Comparison of ENCODE assay signal across 12 mouse cellular contexts in the genomic region with DNA sequence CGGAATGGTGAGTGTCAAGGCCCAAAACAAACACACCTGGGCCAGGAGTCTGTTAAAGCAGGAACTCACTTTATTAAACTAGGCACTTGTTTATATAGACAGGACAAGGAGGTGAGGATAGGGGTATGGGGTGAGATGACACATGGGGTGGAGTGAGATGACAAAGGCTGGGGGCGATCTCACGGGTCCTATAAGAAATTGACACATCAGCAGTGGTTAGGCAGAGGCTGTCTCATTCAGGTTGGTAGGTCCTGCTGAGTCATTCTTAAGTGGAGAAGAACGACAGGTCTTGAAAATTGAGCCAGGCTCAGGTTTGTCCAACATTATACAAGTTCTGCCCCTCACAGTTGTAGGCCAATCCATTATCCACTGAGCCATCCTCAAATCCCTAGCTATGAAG.
"Had no signal": no experiment of that assay in that cellular context is flagged by ENCODE, and none has a peak within 500 bp of the region (broad histone marks: within the 10 kb centered on the region; RNA-seq: fewer than 3 reads in every experiment).

No protein-coding gene starts in this region.

- H3K9me3 ChIP-seq: megakaryocyte, embryonic 14.5 days; midbrain, embryonic 13.5 days; midbrain, embryonic 15.5 days; neural tube, embryonic 12.5 days had no signal

- H3K27ac ChIP-seq: midbrain, embryonic 13.5 days; midbrain, embryonic 15.5 days; neural tube, embryonic 12.5 days had no signal

- H3K9ac ChIP-seq: lung, embryonic 14.5 days; midbrain, embryonic 13.5 days; midbrain, embryonic 15.5 days; neural tube, embryonic 12.5 days had no signal

- H3K4me1 ChIP-seq: midbrain, embryonic 13.5 days; midbrain, embryonic 15.5 days; neural tube, embryonic 12.5 days had no signal

- H3K4me3 ChIP-seq: megakaryocyte, embryonic 14.5 days; midbrain, embryonic 13.5 days; midbrain, embryonic 15.5 days; neural tube, embryonic 12.5 days had no signal

- DNase-seq: lung, adult 18-20 months; lung, embryonic 14.5 days; lung, postnatal 10 days; lung, postnatal 4 days; right cerebral cortex, postnatal 25 days; thymus, adult 18-20 months; thymus, postnatal 14 days; thymus, postnatal 36 days had no signal

- ATAC-seq: midbrain, embryonic 13.5 days; midbrain, embryonic 15.5 days had no signal

- H3K36me3 ChIP-seq: midbrain, embryonic 13.5 days; midbrain, embryonic 15.5 days; neural tube, embryonic 12.5 days had no signal

- H3K27me3 ChIP-seq: megakaryocyte, embryonic 14.5 days; midbrain, embryonic 13.5 days; midbrain, embryonic 15.5 days; neural tube, embryonic 12.5 days had no signal
